Comparison of ENCODE assay signal across 25 mouse cellular contexts in genomic region chr14:105284062-105284461, GRCm38 (mm10).
"Had no signal": no experiment of that assay in that cellular context is flagged by ENCODE, and none has a peak within 500 bp of the region (broad histone marks: within the 10 kb centered on the region; RNA-seq: fewer than 3 reads in every experiment).

No protein-coding gene starts in this region.

- H3K27me3 ChIP-seq: heart, embryonic 12.5 days; hindbrain, embryonic 12.5 days; intestine, embryonic 15.5 days; limb, embryonic 13.5 days; limb, embryonic 15.5 days; liver, embryonic 12.5 days had no signal

- DNase-seq: gastrocnemius, adult 2 months; gastrocnemius, postnatal 10 days; gastrocnemius, postnatal 25 days; heart, postnatal 10 days; heart, postnatal 4 days; kidney, adult 18-20 months; kidney, adult 8-10 months; kidney, postnatal 10 days; kidney, postnatal 25 days; layer of hippocampus, adult 9-11 months; layer of hippocampus, postnatal 36 days; left cerebral cortex, postnatal 4 days had no signal

- ATAC-seq: hindbrain, embryonic 16.5 days; inflammation-experienced regulatory T-cells, adult 6 months; intestine, embryonic 15.5 days; intestine, postnatal 0 days; liver, embryonic 12.5 days had no signal

- H3K36me3 ChIP-seq: intestine, embryonic 15.5 days had no signal

- H3K27ac ChIP-seq: gastrocnemius, adult 2 months; heart, embryonic 10.5 days; hindbrain, embryonic 10.5 days; hindbrain, embryonic 12.5 days; hindbrain, embryonic 14.5 days; intestine, embryonic 15.5 days; limb, embryonic 13.5 days; limb, embryonic 15.5 days; liver, embryonic 12.5 days; liver, embryonic 14.5 days had no signal

- H3K9ac ChIP-seq: heart, embryonic 12.5 days; hindbrain, embryonic 12.5 days; hindbrain, embryonic 14.5 days; intestine, embryonic 15.5 days; limb, embryonic 13.5 days; limb, embryonic 15.5 days; liver, embryonic 12.5 days; liver, embryonic 14.5 days had no signal

- H3K9me3 ChIP-seq: heart, embryonic 10.5 days; heart, embryonic 12.5 days; hindbrain, embryonic 10.5 days; hindbrain, embryonic 12.5 days; intestine, embryonic 15.5 days; limb, embryonic 13.5 days; limb, embryonic 15.5 days; liver, embryonic 12.5 days had no signal

- H3K4me3 ChIP-seq: gastrocnemius, adult 2 months; heart, embryonic 10.5 days; heart, embryonic 12.5 days; hindbrain, embryonic 10.5 days; hindbrain, embryonic 12.5 days; intestine, embryonic 15.5 days; limb, embryonic 13.5 days; limb, embryonic 15.5 days; liver, embryonic 12.5 days had no signal

- H3K4me1 ChIP-seq: heart, embryonic 10.5 days; hindbrain, embryonic 10.5 days; limb, embryonic 13.5 days; limb, embryonic 15.5 days; liver, embryonic 12.5 days had no signal

- H3K4me2 ChIP-seq: heart, embryonic 12.5 days; hindbrain, embryonic 12.5 days; hindbrain, embryonic 14.5 days; intestine, embryonic 15.5 days; limb, embryonic 13.5 days; limb, embryonic 15.5 days; liver, embryonic 12.5 days had no signal
